Mouse (Mus musculus) kidney, adult 2 months (tissue): ENCODE data around the gene Dab1.

ENCODE experiments used
- CTCF ChIP-seq: fragments of 200-500 bp; conservative IDR thresholded peaks from 2 replicates; pipeline ENCODE4 v1.5.1; 2011; ENCODE audit warnings: low read depth, mild to moderate bottlenecking, control low read depth, low read length, moderate library complexity, mixed read lengths; ENCODE audit not compliant: insufficient read depth, insufficient read length
- POLR2A ChIP-seq: fragments of 200-500 bp; IDR thresholded peaks from one replicate; pipeline ENCODE4 v1.6.1; 2011; ENCODE audit warnings: low read depth, low read length, control low read depth

GRCm38 (mm10) chr4:104385272-104385671 is 766.1 kb downstream of the Dab1 start:
- TF ChIP-seq CTCF (no peak), POLR2A (no peak)
